Mouse (Mus musculus) liver, embryonic 14.5 days (tissue): ENCODE results near the gene Ssr2. TPM values are rescaled to one million over a fixed set of nuclear protein-coding genes. Genes with fewer than 3 reads are reported as not detected.

ENCODE experiments used
- ATAC-seq: fragments of 200-750 bp; cut with Nextera tagmentation; 2 replicates; pipeline ENCODE4 v1.8.0; 2017; ENCODE audit warnings: moderate number of reproducible peaks, mild to moderate bottlenecking, moderate library complexity; ENCODE audit not compliant: insufficient read depth
- DNase-seq, 3 experiments: peaks; one replicate each; pipeline ENCODE4 v3.0.0-alpha.2; 2012 to 2013; ENCODE audit warnings: low read depth in 3 of 3, low spot score in 3 of 3
- H3K27ac ChIP-seq: fragments of 300-500 bp; sonication (generic); 2 replicates; pipeline ENCODE4 v1.5.1; 2014; ENCODE audit warnings: moderate library complexity, mild to moderate bottlenecking, control low read depth, inconsistent platforms
- H3K27me3 ChIP-seq: fragments of 300-500 bp; sonication (generic); 2 replicates; pipeline ENCODE4 v1.6.1; 2014; ENCODE audit warnings: mild to moderate bottlenecking, low read length, moderate library complexity; ENCODE audit not compliant: control insufficient read depth, insufficient read depth
- H3K36me3 ChIP-seq: fragments of 300-500 bp; sonication (generic); replicated peaks from 2 replicates; pipeline ENCODE4 v1.6.1; 2014; ENCODE audit warnings: low read depth; ENCODE audit not compliant: control insufficient read depth, insufficient read depth
- H3K4me1 ChIP-seq, 2 experiments: fragments of 200-500 bp in 1 of 2; fragments of 300-500 bp in 1 of 2; sonication (generic) in 1 of 2; replicated peaks; 2 replicates each; pipeline ENCODE4 v1.6.1; 2012 to 2014; ENCODE audit warnings: antibody characterized with exemption in 1 of 2, inconsistent platforms in 1 of 2, low read length in 1 of 2; ENCODE audit not compliant: control insufficient read depth in 2 of 2, insufficient read depth in 2 of 2
- H3K4me2 ChIP-seq: fragments of 300-500 bp; sonication (generic); 2 replicates; pipeline ENCODE4 v1.6.1; 2014; ENCODE audit warnings: low read depth, mild to moderate bottlenecking, control low read depth, moderate library complexity
- H3K4me3 ChIP-seq, 2 experiments: fragments of 200-500 bp in 1 of 2; fragments of 300-500 bp in 1 of 2; sonication (generic) in 1 of 2; 2 replicates each; pipeline ENCODE4 v1.5.1; 2012 to 2014; ENCODE audit warnings: low read depth in 2 of 2, low read length in 2 of 2, mild to moderate bottlenecking in 2 of 2, control low read depth in 1 of 2, inconsistent platforms in 1 of 2, moderate library complexity in 1 of 2; ENCODE audit not compliant: insufficient read depth in 1 of 2
- H3K9ac ChIP-seq: fragments of 300-500 bp; sonication (generic); replicated peaks from 2 replicates; pipeline ENCODE4 v1.6.1; 2014; ENCODE audit warnings: mild to moderate bottlenecking, control low read depth, moderate library complexity
- H3K9me3 ChIP-seq: fragments of 300-500 bp; sonication (generic); 2 replicates; pipeline ENCODE4 v1.6.1; 2016; ENCODE audit warnings: low read length, mixed read lengths; ENCODE audit not compliant: control insufficient read depth
- CTCF ChIP-seq: IDR thresholded peaks from 2 replicates; pipeline ENCODE4 v1.5.1; 2016; ENCODE audit warnings: antibody characterized with exemption, low read depth, control low read depth
- EP300 ChIP-seq: IDR thresholded peaks from 2 replicates; pipeline ENCODE4 v1.6.1; 2016; ENCODE audit warnings: antibody characterized with exemption, low read depth
- WGBS: fragments of 180-500 bp; shearing (Covaris S2); extraction: QIAGEN DNeasy Blood & Tissue Kit; methylation state at CpG from one replicate; pipeline ENCODE4 v1.1.7; 2014; ENCODE audit not compliant: insufficient replicate concordance; 5-methylcytosine and 5-hydroxymethylcytosine counted together
- polyA plus RNA-seq, 2 experiments: library from polyadenylated mRNA; depleted of rRNA in 1 of 2; stranded (reverse) in 1 of 2; unstranded in 1 of 2; fragments of >200 nt; fragmentation: Nextera tagmentation in 1 of 2; extraction: Ambion mirVana in 1 of 2; gene quantifications; 2 replicates each; pipeline versions ENCODE4 v1.2.1 to v1.2.3; 2012 to 2014

Ssr2 gene
- polyA plus RNA-seq, 2 experiments, result 165 to 173 TPM

DNA sequence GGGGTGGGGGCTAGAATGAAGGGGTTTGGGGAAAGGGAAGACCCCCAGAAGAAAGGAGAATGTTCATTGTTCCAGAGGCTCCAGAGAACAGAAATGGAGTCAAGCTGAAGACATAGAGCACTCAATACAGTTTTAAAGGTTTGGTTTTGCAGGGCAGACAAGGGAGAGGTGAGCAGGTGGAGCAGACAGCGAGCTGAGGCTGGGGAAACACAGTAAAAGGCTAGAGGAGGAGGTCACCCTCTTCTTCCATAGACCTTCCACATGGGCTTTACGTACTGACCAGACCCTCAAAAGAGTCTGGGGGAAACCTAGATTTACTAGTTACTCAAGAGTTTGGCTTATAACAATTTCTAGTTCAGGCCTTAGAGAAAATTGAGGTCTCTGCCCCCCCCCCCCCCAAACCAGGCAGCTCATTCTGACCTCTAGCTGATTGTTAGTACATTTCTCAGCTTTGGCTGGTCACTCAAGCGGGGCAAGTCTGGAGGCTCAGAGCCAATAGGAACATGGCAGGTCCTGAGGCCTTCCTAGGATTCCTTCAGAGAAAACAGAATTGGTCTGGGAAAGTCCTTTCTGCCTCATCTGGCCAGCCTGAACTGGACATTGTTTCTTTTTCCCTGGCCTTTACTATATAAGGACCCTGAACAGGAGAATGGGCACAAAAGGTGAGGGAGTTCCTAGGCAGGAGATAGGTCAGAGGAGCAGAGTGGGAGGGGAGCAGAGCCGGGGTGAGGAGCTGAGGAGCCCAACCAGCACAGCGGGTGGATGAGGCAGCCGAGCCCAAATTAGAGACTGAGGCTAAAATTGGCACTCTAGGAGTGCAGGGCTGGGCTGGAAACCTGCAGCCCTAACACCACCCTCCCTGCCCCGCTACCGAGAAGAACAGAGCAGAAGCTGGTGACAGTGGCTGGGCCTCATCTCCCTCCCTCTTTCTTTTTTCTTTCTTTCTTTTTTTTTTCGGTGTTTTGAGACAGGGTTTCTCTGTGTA is 43.7 kb downstream of the Ssr2 start:
- H3K27ac ChIP-seq, result no peak overlapping the region

DNA sequence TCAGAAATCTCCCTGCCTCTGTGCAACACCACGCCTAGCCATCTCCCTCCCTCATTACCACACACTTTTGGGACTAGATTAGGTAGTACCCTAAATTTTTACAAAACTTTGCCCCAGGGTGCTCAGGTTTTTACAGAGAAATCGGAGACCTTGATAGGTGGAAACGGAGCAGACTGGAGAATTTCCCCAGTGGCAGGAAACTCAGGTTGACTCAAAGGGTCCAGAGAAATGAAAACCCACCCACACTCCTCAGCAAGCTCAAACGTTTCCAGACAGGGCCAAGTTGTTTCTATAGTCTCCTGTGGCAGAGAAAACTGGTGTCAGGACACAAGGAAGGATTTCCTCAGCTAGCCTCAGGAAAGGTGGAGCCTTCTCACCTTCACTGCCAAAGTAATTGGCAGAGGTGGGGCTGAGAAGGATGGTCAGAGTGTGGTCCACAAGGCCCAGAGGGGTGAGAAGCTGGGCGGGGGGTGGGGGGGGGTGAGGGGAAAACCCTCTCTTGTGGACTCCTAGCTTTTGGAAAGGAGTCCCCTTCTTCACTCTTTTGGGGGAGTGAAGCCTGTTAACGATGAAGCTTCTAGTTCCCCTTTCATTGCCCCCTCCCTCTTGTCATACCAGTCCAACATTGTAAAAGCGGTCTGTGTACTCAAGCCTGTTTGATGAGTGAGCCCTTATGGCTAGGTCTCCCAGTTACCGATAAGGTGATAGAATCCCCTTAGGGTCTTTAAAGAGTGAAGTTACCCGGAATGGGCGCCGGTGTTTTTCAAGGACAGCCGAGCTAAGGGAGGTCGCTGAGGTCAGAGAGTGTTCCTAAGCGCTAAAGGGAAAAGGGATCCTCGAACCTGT is 44.7 kb downstream of the Ssr2 start:
- no peak overlapping the region for H3K27ac ChIP-seq
- ATAC-seq (no peak), DNase-seq (no peak)
- H3K27me3 ChIP-seq, result no peaks in the 10 kb centered on the region
- TF ChIP-seq EP300 (no peak), CTCF (no peak)
- H3K36me3 ChIP-seq, result no peaks in the 10 kb centered on the region
- H3K4me1 ChIP-seq, result peaks cover 15 to 41% of the 10 kb centered on the region in 2 experiments
- peak overlapping the region; percentile 56 to 80 for H3K4me3 ChIP-seq
- 11% methylated on average over 15 of the region's 15 CpGs for WGBS
- H3K9me3 ChIP-seq, result no peaks in the 10 kb centered on the region
- peak overlapping the region; percentile 78; the same call in 1 of the 2 replicates for H3K9ac ChIP-seq
- H3K4me2 ChIP-seq, result peak overlapping the region; percentile 98

More for the DNA sequence above, 43.7 kb downstream of the Ssr2 start:
- Histone ChIP-seq H3K4me3 (no peak overlapping the region), H3K27me3 (no peaks in the 10 kb centered on the region), H3K4me2 (no peak overlapping the region), H3K36me3 (no peaks in the 10 kb centered on the region), H3K9ac (no peak overlapping the region), H3K4me1 (peaks cover 15 to 37% of the 10 kb centered on the region in 2 experiments), H3K9me3 (no peaks in the 10 kb centered on the region)
- TF ChIP-seq CTCF (no peak), EP300 (no peak)
- no peak for DNase-seq
- no peak for ATAC-seq
- WGBS, result 47% methylated on average over 9 of the region's 9 CpGs

DNA sequence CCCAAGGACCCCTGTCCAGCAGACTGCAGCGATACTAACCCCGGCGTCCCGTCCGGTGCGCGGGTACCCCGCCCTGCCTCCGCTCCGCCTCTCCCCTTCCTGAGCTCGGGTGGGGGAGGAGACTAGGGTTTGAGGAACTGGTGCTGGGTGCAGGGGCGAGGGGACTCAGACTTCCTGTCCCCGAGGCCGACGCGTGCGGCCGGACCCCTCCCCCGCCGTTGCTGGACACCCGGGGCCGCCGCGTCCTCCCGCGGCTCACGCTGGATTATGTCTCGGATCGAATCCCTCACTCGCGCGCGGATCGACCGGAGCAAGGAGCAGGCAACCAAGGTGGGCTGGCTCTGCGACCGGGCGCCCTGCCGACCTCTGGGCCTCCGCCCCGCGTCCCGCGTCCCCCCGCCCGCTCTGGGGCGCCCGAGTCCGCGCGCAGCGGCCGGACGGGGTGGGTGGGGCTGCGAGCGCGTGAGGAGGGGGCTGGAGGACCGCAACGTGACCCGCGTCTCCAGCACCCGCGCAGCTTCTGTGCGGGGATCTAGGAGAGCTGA is 45.4 kb downstream of the Ssr2 start:
- Histone ChIP-seq H3K4me2 (peak overlapping the region; percentile 98), H3K9me3 (no peaks in the 10 kb centered on the region), H3K9ac (peak overlapping the region; percentile 78), H3K36me3 (no peaks in the 10 kb centered on the region), H3K4me3 (peak overlapping the region; percentile 56 to 80), H3K27ac (peak overlapping the region; percentile 10), H3K27me3 (no peaks in the 10 kb centered on the region), H3K4me1 (peaks cover 15 to 44% of the 10 kb centered on the region in 2 experiments)
- no peak for TF ChIP-seq CTCF
- no peak for TF ChIP-seq EP300
- ATAC-seq (peak; percentile 66), DNase-seq (no peak)
- under 1% methylated on average over 64 of the region's 64 CpGs for WGBS

DNA sequence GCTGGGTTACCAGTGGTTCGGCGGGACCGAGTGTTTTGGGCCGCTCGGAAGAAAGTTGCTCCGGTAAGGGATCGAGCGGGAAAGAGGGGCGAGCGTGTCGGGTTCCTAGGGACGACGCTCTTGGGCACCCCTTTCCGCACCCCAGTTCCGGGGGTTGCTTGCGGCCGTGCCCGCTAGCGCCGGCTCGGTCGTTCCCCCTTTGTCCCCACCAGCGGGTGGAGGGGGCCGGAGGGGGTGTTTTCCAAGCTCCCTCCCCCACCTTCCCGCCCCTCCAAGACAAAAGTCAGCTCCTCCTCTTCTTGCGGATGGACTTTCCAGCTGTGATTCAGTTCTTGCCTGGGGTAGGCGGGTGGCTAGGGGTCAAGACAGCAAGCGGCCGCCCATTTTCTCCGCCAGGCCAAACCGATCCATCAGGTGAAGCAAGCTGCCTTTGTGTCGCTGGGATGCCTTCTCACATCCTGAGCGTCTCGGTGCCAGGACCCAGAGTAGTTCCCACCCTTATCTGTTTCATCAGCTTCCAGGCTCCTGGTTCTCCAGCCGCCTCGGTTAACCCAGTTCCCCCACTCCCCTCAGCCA is 45.9 kb downstream of the Ssr2 start:
- H3K4me2 ChIP-seq, result peak overlapping the region; percentile 98
- H3K36me3 ChIP-seq, result no peaks in the 10 kb centered on the region
- TF ChIP-seq CTCF (no peak), EP300 (no peak)
- H3K27ac ChIP-seq, result peak overlapping the region; percentile 59
- DNase-seq, result no peak
- WGBS, result under 1% methylated on average over 36 of the region's 36 CpGs
- H3K9ac ChIP-seq, result peak overlapping the region; percentile 78
- peaks cover 15 to 49% of the 10 kb centered on the region in 2 experiments for H3K4me1 ChIP-seq
- no peaks in the 10 kb centered on the region for H3K27me3 ChIP-seq
- no peak; the same call in 1 of the 2 replicates for ATAC-seq
- no peaks in the 10 kb centered on the region for H3K9me3 ChIP-seq
- peak overlapping the region; percentile 56 to 80 for H3K4me3 ChIP-seq
